Mouse (Mus musculus) lung, postnatal 0 days (tissue): ENCODE results near the gene Lrrc8a.

Source experiments
- CTCF ChIP-seq: IDR thresholded peaks from 2 replicates; pipeline ENCODE4 v1.5.1; 2016; ENCODE audit warnings: antibody characterized with exemption, mild to moderate bottlenecking
- EP300 ChIP-seq: IDR thresholded peaks from 2 replicates; pipeline ENCODE4 v1.6.1; 2016; ENCODE audit warnings: antibody characterized with exemption, mild to moderate bottlenecking, control low read depth

GRCm38 (mm10) chr2:30237199-30237880, at the start of gene Lrrc8a:
- peak; percentile 67 for TF ChIP-seq CTCF
- TF ChIP-seq EP300: peak; percentile 56; the same call in 1 of the 2 replicates
